Mouse (Mus musculus) macrophage (primary cell): ENCODE measurements around the gene Tenm2. TPM values are rescaled to one million over a fixed set of nuclear protein-coding genes. Genes with fewer than 3 reads are reported as not detected.

Experiments
- H3K27ac ChIP-seq: fragments of 350-480 bp; formaldehyde crosslinking; 2 replicates; pipeline ENCODE4 v1.9.0; 2021
- H3K36me3 ChIP-seq: fragments of 350-480 bp; formaldehyde crosslinking; 2 replicates; pipeline ENCODE4 v1.9.0; 2021; ENCODE audit errors: inconsistent target
- H3K4me3 ChIP-seq: fragments of 350-480 bp; formaldehyde crosslinking; 2 replicates; pipeline ENCODE4 v1.9.0; 2021; ENCODE audit errors: inconsistent target
- H3K79me2 ChIP-seq: fragments of 350-480 bp; formaldehyde crosslinking; 2 replicates; pipeline ENCODE4 v1.9.0; 2021; ENCODE audit errors: inconsistent target
- WGBS: methylation state at CpG from one replicate; pipeline ENCODE4 v1.1.7; 2026; ENCODE audit warnings: inconsistent platforms; ENCODE audit not compliant: missing documents; 5-methylcytosine and 5-hydroxymethylcytosine counted together
- polyA plus RNA-seq: library from polyadenylated mRNA; stranded (reverse); fragments of 250-400 nt; gene quantifications from 3 replicates; pipeline ENCODE4 v1.2.4, GENCODE M21; 2018; ENCODE audit warnings: inconsistent platforms
- total RNA-seq, 78 experiments: library from RNA; depleted of rRNA; stranded (reverse); fragments of 250-400 nt; gene quantifications; 1 replicate in 9 of 78; 2 replicates in 24 of 78; 3 replicates in 43 of 78; 4 replicates in 2 of 78; pipeline ENCODE4 v1.2.4; 2018; ENCODE audit warnings: inconsistent platforms in 56 of 78

The Tenm2 gene
- total RNA-seq (2018; cell fraction: chromatin; rRNA removed), result not detected
- total RNA-seq (2018; cell fraction: cytosol; rRNA removed), result not detected
- not detected for total RNA-seq (2018; cell fraction: nucleus; rRNA removed)
- polyA plus RNA-seq, result not detected in 3 replicates

- Histone ChIP-seq H3K27ac (no peak within 1 kb of the TSS), H3K4me3 (no peak within 1 kb of the TSS), H3K36me3 (no peaks in the 10 kb centered on the region), H3K79me2 (no peaks in the 10 kb centered on the region)
- WGBS, result 4% methylated on average over 41 of the region's 59 CpGs
These were observed at the start of gene Tenm2 for GRCm38 (mm10) chr11:37235914-37236600. Gene Tenm2 (minus strand): TSS chr11:37235964.

GRCm38 (mm10) chr11:37285186-37285585 lies 49.4 kb upstream of the Tenm2 start:
- no peaks in the 10 kb centered on the region for H3K79me2 ChIP-seq

GRCm38 (mm10) chr11:37248796-37249195 lies 13.0 kb upstream of the Tenm2 start:
- H3K36me3 ChIP-seq, result no peaks in the 10 kb centered on the region
- WGBS, result 48% methylated on average over 2 of the region's 2 CpGs
- no peaks in the 10 kb centered on the region for H3K79me2 ChIP-seq
- no peak overlapping the region for H3K27ac ChIP-seq
- no peak overlapping the region for H3K4me3 ChIP-seq

More at GRCm38 (mm10) chr11:37285186-37285585, 49.4 kb upstream of the Tenm2 start:
- WGBS, result 89% methylated on average over 2 of the region's 2 CpGs
- Histone ChIP-seq H3K27ac (no peak overlapping the region), H3K36me3 (no peaks in the 10 kb centered on the region), H3K4me3 (no peak overlapping the region)

GRCm38 (mm10) chr11:37237096-37237725 lies 1.4 kb upstream of the Tenm2 start:
- Histone ChIP-seq H3K4me3 (no peak overlapping the region), H3K79me2 (no peaks in the 10 kb centered on the region), H3K27ac (no peak overlapping the region), H3K36me3 (no peaks in the 10 kb centered on the region)
- WGBS, result 52% methylated on average over 7 of the region's 7 CpGs

- 5% methylated on average over 24 of the region's 31 CpGs for whole genome bisulfite sequencing
- Histone ChIP-seq H3K79me2 (no peaks in the 10 kb centered on the region), H3K36me3 (no peaks in the 10 kb centered on the region), H3K27ac (no peak overlapping the region), H3K4me3 (no peak overlapping the region)
These were observed 878 bp upstream of the Tenm2 start for GRCm38 (mm10) chr11:37236601-37237083.

- Histone ChIP-seq H3K27ac (no peak overlapping the region), H3K36me3 (no peaks in the 10 kb centered on the region), H3K79me2 (no peaks in the 10 kb centered on the region), H3K4me3 (no peak overlapping the region)
- WGBS, result 11% methylated on average over 17 of the region's 18 CpGs
These were observed 556 bp downstream of the Tenm2 start for GRCm38 (mm10) chr11:37235021-37235795.

- 44% methylated on average over 1 of the region's 1 CpGs for WGBS
These were observed 8.4 kb downstream of the Tenm2 start for GRCm38 (mm10) chr11:37227404-37227803.

GRCm38 (mm10) chr11:37226943-37227342 lies 8.8 kb downstream of the Tenm2 start:
- H3K79me2 ChIP-seq, result no peaks in the 10 kb centered on the region
- no peak overlapping the region for H3K27ac ChIP-seq
- 58% methylated on average over 10 of the region's 10 CpGs for WGBS
- H3K36me3 ChIP-seq, result no peaks in the 10 kb centered on the region
- H3K4me3 ChIP-seq, result no peak overlapping the region

More at GRCm38 (mm10) chr11:37227404-37227803, 8.4 kb downstream of the Tenm2 start:
- Histone ChIP-seq H3K36me3 (no peaks in the 10 kb centered on the region), H3K27ac (no peak overlapping the region), H3K79me2 (no peaks in the 10 kb centered on the region), H3K4me3 (no peak overlapping the region)

- H3K4me3 ChIP-seq, result no peak overlapping the region
- WGBS, result 100% methylated on average over 2 of the region's 2 CpGs
- H3K36me3 ChIP-seq, result no peaks in the 10 kb centered on the region
- H3K27ac ChIP-seq, result no peak overlapping the region
- H3K79me2 ChIP-seq, result no peaks in the 10 kb centered on the region
These were observed 13.0 kb downstream of the Tenm2 start for GRCm38 (mm10) chr11:37222737-37223136.

- Histone ChIP-seq H3K4me3 (no peak overlapping the region), H3K79me2 (no peaks in the 10 kb centered on the region), H3K36me3 (no peaks in the 10 kb centered on the region), H3K27ac (no peak overlapping the region)
- WGBS, result 95% methylated on average over 2 of the region's 2 CpGs
These were observed 13.7 kb downstream of the Tenm2 start for GRCm38 (mm10) chr11:37222056-37222455.

GRCm38 (mm10) chr11:37220921-37221320 lies 14.8 kb downstream of the Tenm2 start:
- 93% methylated on average over 6 of the region's 6 CpGs for WGBS

GRCm38 (mm10) chr11:37186132-37186531 lies 49.6 kb downstream of the Tenm2 start:
- H3K27ac ChIP-seq, result no peak overlapping the region
- 18% methylated on average over 3 of the region's 3 CpGs for WGBS
- no peaks in the 10 kb centered on the region for H3K79me2 ChIP-seq
- no peaks in the 10 kb centered on the region for H3K36me3 ChIP-seq
- no peak overlapping the region for H3K4me3 ChIP-seq

More at GRCm38 (mm10) chr11:37220921-37221320, 14.8 kb downstream of the Tenm2 start:
- H3K79me2 ChIP-seq, result no peaks in the 10 kb centered on the region
- H3K36me3 ChIP-seq, result no peaks in the 10 kb centered on the region
- no peak overlapping the region for H3K4me3 ChIP-seq
- H3K27ac ChIP-seq, result no peak overlapping the region

GRCm38 (mm10) chr11:37177426-37177825 lies 58.3 kb downstream of the Tenm2 start:
- H3K27ac ChIP-seq, result no peak overlapping the region
- 89% methylated on average over 6 of the region's 6 CpGs for WGBS
- no peaks in the 10 kb centered on the region for H3K36me3 ChIP-seq

More at GRCm38 (mm10) chr11:37177426-37177825, 58.3 kb downstream of the Tenm2 start:
- no peaks in the 10 kb centered on the region for H3K79me2 ChIP-seq
- no peak overlapping the region for H3K4me3 ChIP-seq
